Mouse (Mus musculus) intestine, embryonic 15.5 days (tissue): ENCODE results near the gene Foxb1. TPM values are rescaled to one million over a fixed set of nuclear protein-coding genes. Genes with fewer than 3 reads are reported as not detected.

Experiments
- ATAC-seq: fragments of 200-750 bp; cut with Nextera tagmentation; 2 replicates; pipeline ENCODE4 v1.8.0; 2017; ENCODE audit warnings: moderate TSS enrichment, moderate library complexity
- H3K27ac ChIP-seq: fragments of 300-500 bp; sonication (generic); 2 replicates; pipeline ENCODE4 v1.5.1; 2015; ENCODE audit warnings: mild to moderate bottlenecking, inconsistent platforms
- H3K27me3 ChIP-seq: fragments of 300-500 bp; sonication (generic); replicated peaks from 2 replicates; pipeline ENCODE4 v1.6.1; 2015; ENCODE audit warnings: inconsistent platforms
- H3K36me3 ChIP-seq: fragments of 300-500 bp; sonication (generic); 2 replicates; pipeline ENCODE4 v1.6.1; 2015; ENCODE audit warnings: inconsistent platforms
- H3K4me1 ChIP-seq: fragments of 300-500 bp; sonication (generic); replicated peaks from 2 replicates; pipeline ENCODE4 v1.6.1; 2015; ENCODE audit warnings: inconsistent platforms
- H3K4me2 ChIP-seq: fragments of 300-500 bp; sonication (generic); replicated peaks from 2 replicates; pipeline ENCODE4 v1.6.1; 2015; ENCODE audit warnings: mild to moderate bottlenecking, inconsistent platforms
- H3K4me3 ChIP-seq: fragments of 300-500 bp; sonication (generic); replicated peaks from 2 replicates; pipeline ENCODE4 v1.5.1; 2015; ENCODE audit warnings: inconsistent platforms
- H3K9ac ChIP-seq: fragments of 300-500 bp; sonication (generic); 2 replicates; pipeline ENCODE4 v1.6.1; 2015; ENCODE audit warnings: inconsistent platforms
- H3K9me3 ChIP-seq: fragments of 300-500 bp; sonication (generic); 2 replicates; pipeline ENCODE4 v1.6.1; 2016; ENCODE audit warnings: inconsistent platforms
- WGBS: fragments of 180-500 bp; shearing (Covaris S2); methylation state at CpG from one replicate; pipeline ENCODE4 v1.1.7; 2015; 5-methylcytosine and 5-hydroxymethylcytosine counted together
- polyA plus RNA-seq: library from polyadenylated mRNA; unstranded; fragments of >200 nt; fragmentation: Nextera tagmentation; extraction: Ambion mirVana; gene quantifications from 2 replicates; pipeline ENCODE4 v1.2.1, GENCODE M21; 2015

The Foxb1 gene
- polyA plus RNA-seq, 1 experiment from 2014 or later: not detected

GRCm38 (mm10) chr9:69755157-69755556 lies 5.6 kb downstream of the Foxb1 start:
- H3K27ac ChIP-seq: no peak overlapping the region
- H3K4me2 ChIP-seq: no peak overlapping the region
- peaks cover 57% of the 10 kb centered on the region for H3K27me3 ChIP-seq
- 0 out of 2 replicates have a peak, but pooled peaks cover 3% of the 10 kb centered on the region for H3K4me1 ChIP-seq
- 18% methylated on average over 5 of the region's 5 CpGs for WGBS
- ATAC-seq: no peak
- H3K4me3 ChIP-seq: no peak overlapping the region
- H3K9me3 ChIP-seq: no peaks in the 10 kb centered on the region
- H3K36me3 ChIP-seq: no peaks in the 10 kb centered on the region
- H3K9ac ChIP-seq: no peak overlapping the region

GRCm38 (mm10) chr9:69754712-69755111 lies 6.0 kb downstream of the Foxb1 start:
- no peak overlapping the region for H3K27ac ChIP-seq
- no peak overlapping the region for H3K4me2 ChIP-seq
- no peaks in the 10 kb centered on the region for H3K36me3 ChIP-seq
- no peaks in the 10 kb centered on the region for H3K9me3 ChIP-seq
- H3K4me3 ChIP-seq: no peak overlapping the region
- ATAC-seq: no peak
- H3K4me1 ChIP-seq: 0 out of 2 replicates have a peak, but pooled peaks cover 3% of the 10 kb centered on the region
- H3K9ac ChIP-seq: no peak overlapping the region
- peaks cover 53% of the 10 kb centered on the region for H3K27me3 ChIP-seq
- WGBS: 11% methylated on average over 5 of the region's 5 CpGs

GRCm38 (mm10) chr9:69754291-69754690 lies 6.4 kb downstream of the Foxb1 start:
- H3K9me3 ChIP-seq: no peaks in the 10 kb centered on the region
- H3K4me2 ChIP-seq: no peak overlapping the region
- 0 out of 2 replicates have a peak, but pooled peaks cover 3% of the 10 kb centered on the region for H3K4me1 ChIP-seq
- no peak overlapping the region for H3K9ac ChIP-seq
- no peaks in the 10 kb centered on the region for H3K36me3 ChIP-seq
- H3K27ac ChIP-seq: no peak overlapping the region
- H3K27me3 ChIP-seq: peaks cover 49% of the 10 kb centered on the region
- 10% methylated on average over 7 of the region's 7 CpGs for WGBS
- no peak for ATAC-seq
- no peak overlapping the region for H3K4me3 ChIP-seq

- H3K4me1 ChIP-seq: no peaks in the 10 kb centered on the region
- H3K4me3 ChIP-seq: no peak overlapping the region
- H3K9me3 ChIP-seq: no peaks in the 10 kb centered on the region
- no peaks in the 10 kb centered on the region for H3K36me3 ChIP-seq
- WGBS: 96% methylated on average over 1 of the region's 1 CpGs
- H3K9ac ChIP-seq: no peak overlapping the region
- no peaks in the 10 kb centered on the region for H3K27me3 ChIP-seq
- no peak for ATAC-seq
- H3K27ac ChIP-seq: no peak overlapping the region
- no peak overlapping the region for H3K4me2 ChIP-seq
These were observed 12.8 kb downstream of the Foxb1 start for GRCm38 (mm10) chr9:69747971-69748370.

- H3K36me3 ChIP-seq: no peaks in the 10 kb centered on the region
- H3K4me2 ChIP-seq: no peak overlapping the region
- H3K9me3 ChIP-seq: no peaks in the 10 kb centered on the region
- H3K9ac ChIP-seq: no peak overlapping the region
- no peak overlapping the region for H3K27ac ChIP-seq
- no peaks in the 10 kb centered on the region for H3K4me1 ChIP-seq
- no peaks in the 10 kb centered on the region for H3K27me3 ChIP-seq
- 45% methylated on average over 5 of the region's 5 CpGs for whole genome bisulfite sequencing
- H3K4me3 ChIP-seq: no peak overlapping the region
- ATAC-seq: no peak
These were observed 32.0 kb downstream of the Foxb1 start for GRCm38 (mm10) chr9:69728736-69729135.

GRCm38 (mm10) chr9:69718431-69718830 lies 42.3 kb downstream of the Foxb1 start:
- H3K4me3 ChIP-seq: no peak overlapping the region
- no peaks in the 10 kb centered on the region for H3K36me3 ChIP-seq
- no peaks in the 10 kb centered on the region for H3K9me3 ChIP-seq
- no peak for ATAC-seq
- H3K4me1 ChIP-seq: peaks cover 11% of the 10 kb centered on the region; the same call in 1 of the 2 replicates
- WGBS: 82% methylated on average over 9 of the region's 9 CpGs
- H3K4me2 ChIP-seq: no peak overlapping the region
- no peak overlapping the region for H3K9ac ChIP-seq
- H3K27ac ChIP-seq: no peak overlapping the region
- H3K27me3 ChIP-seq: no peaks in the 10 kb centered on the region

- no peak overlapping the region for H3K9ac ChIP-seq
- 25% methylated on average over 4 of the region's 4 CpGs for WGBS
- no peak overlapping the region for H3K4me2 ChIP-seq
- no peak for ATAC-seq
- H3K27ac ChIP-seq: no peak overlapping the region
- H3K27me3 ChIP-seq: no peaks in the 10 kb centered on the region
- H3K4me3 ChIP-seq: no peak overlapping the region
- H3K9me3 ChIP-seq: no peaks in the 10 kb centered on the region
- no peaks in the 10 kb centered on the region for H3K36me3 ChIP-seq
- peaks cover 11% of the 10 kb centered on the region; the same call in 1 of the 2 replicates for H3K4me1 ChIP-seq
These were observed 44.4 kb downstream of the Foxb1 start for GRCm38 (mm10) chr9:69716364-69716763.

GRCm38 (mm10) chr9:69715445-69715844 lies 45.3 kb downstream of the Foxb1 start:
- no peaks in the 10 kb centered on the region for H3K9me3 ChIP-seq
- peaks cover 11% of the 10 kb centered on the region; the same call in 1 of the 2 replicates for H3K4me1 ChIP-seq
- H3K4me3 ChIP-seq: no peak overlapping the region
- H3K4me2 ChIP-seq: peak overlapping the region; percentile 34; the same call in 1 of the 2 replicates
- no peaks in the 10 kb centered on the region for H3K36me3 ChIP-seq
- H3K27me3 ChIP-seq: no peaks in the 10 kb centered on the region
- no peak overlapping the region for H3K27ac ChIP-seq
- 19% methylated on average over 12 of the region's 12 CpGs for WGBS
- ATAC-seq: peak; percentile 84
- no peak overlapping the region for H3K9ac ChIP-seq

- H3K36me3 ChIP-seq: no peaks in the 10 kb centered on the region
- H3K4me1 ChIP-seq: peaks cover 11% of the 10 kb centered on the region; the same call in 1 of the 2 replicates
- 49% methylated on average over 7 of the region's 7 CpGs for WGBS
- H3K27me3 ChIP-seq: no peaks in the 10 kb centered on the region
- H3K4me3 ChIP-seq: no peak overlapping the region
- H3K9me3 ChIP-seq: no peaks in the 10 kb centered on the region
- H3K27ac ChIP-seq: no peak overlapping the region
- ATAC-seq: no peak
- no peak overlapping the region for H3K4me2 ChIP-seq
- H3K9ac ChIP-seq: no peak overlapping the region
These were observed 46.4 kb downstream of the Foxb1 start for GRCm38 (mm10) chr9:69714346-69714745.

GRCm38 (mm10) chr9:69713577-69714327 lies 47.0 kb downstream of the Foxb1 start:
- Histone ChIP-seq H3K4me1 (peaks cover 11% of the 10 kb centered on the region; the same call in 1 of the 2 replicates), H3K9ac (no peak overlapping the region), H3K4me3 (no peak overlapping the region), H3K27me3 (no peaks in the 10 kb centered on the region), H3K4me2 (no peak overlapping the region), H3K27ac (no peak overlapping the region), H3K9me3 (no peaks in the 10 kb centered on the region), H3K36me3 (no peaks in the 10 kb centered on the region)
- ATAC-seq: no peak
- 41% methylated on average over 18 of the region's 18 CpGs for WGBS

GRCm38 (mm10) chr9:69712714-69713525 lies 47.8 kb downstream of the Foxb1 start:
- Histone ChIP-seq H3K36me3 (no peaks in the 10 kb centered on the region), H3K4me2 (no peak overlapping the region), H3K9ac (no peak overlapping the region), H3K4me1 (peaks cover 11% of the 10 kb centered on the region; the same call in 1 of the 2 replicates), H3K27me3 (no peaks in the 10 kb centered on the region), H3K4me3 (no peak overlapping the region), H3K9me3 (no peaks in the 10 kb centered on the region), H3K27ac (no peak overlapping the region)
- peak; percentile 47; the same call in 1 of the 2 replicates for ATAC-seq
- 22% methylated on average over 12 of the region's 12 CpGs for WGBS
